Mouse (Mus musculus): ENCODE data around the gene Ccdc54.

DNA sequence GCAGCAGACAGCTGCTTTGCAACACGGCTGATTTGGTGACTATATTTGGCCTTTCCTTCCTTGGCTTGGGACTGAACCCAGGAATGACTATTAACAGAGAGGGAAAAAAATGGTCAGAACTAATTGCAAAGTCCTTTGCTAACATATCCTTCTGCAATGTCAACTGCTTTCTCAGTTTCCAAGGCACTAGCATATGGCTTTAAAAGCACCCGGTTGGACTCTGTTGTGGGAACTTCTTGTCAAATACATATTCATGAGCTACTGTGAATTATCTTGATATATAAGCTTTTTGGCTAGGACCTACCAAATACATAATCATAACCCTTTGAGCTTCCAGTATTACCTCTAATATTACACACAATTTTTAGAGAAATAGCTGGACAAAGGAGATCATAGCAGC, 37.1 kb downstream of the Ccdc54 start:
- TF ChIP-seq USF1 (IDR thresholded peaks at IDR 0.05; ENCODE audit: low read depth) (no peak), POLR2A (IDR thresholded peaks at IDR 0.05; ENCODE audit: insufficient read length, low read depth) (no peak)
